Mouse (Mus musculus) erythroblast, embryonic 14.5 days (primary cell): ENCODE data around the gene Lrrc2.

ENCODE experiments used
- GATA1 ChIP-seq: IDR thresholded peaks from 2 replicates; pipeline ENCODE4 v1.6.1; 2012; ENCODE audit warnings: low read length, inconsistent platforms, mixed read lengths
- TAL1 ChIP-seq: IDR thresholded peaks from 3 replicates; pipeline ENCODE4 v1.6.1; 2012; ENCODE audit warnings: low read length, inconsistent platforms, mixed read lengths

- TF ChIP-seq GATA1, result no peak
- TF ChIP-seq TAL1, result no peak
Measured at GRCm38 (mm10) chr9:111001621-111002020, 50.3 kb downstream of the Lrrc2 start.
